Mouse (Mus musculus): ENCODE results near the gene Cpeb1. TPM values are rescaled to one million over a fixed set of nuclear protein-coding genes. Genes with fewer than 3 reads are reported as not detected.

The Cpeb1 gene
- polyA plus RNA-seq, 1 experiment from 2014 or later, result 0.07 TPM

DNA sequence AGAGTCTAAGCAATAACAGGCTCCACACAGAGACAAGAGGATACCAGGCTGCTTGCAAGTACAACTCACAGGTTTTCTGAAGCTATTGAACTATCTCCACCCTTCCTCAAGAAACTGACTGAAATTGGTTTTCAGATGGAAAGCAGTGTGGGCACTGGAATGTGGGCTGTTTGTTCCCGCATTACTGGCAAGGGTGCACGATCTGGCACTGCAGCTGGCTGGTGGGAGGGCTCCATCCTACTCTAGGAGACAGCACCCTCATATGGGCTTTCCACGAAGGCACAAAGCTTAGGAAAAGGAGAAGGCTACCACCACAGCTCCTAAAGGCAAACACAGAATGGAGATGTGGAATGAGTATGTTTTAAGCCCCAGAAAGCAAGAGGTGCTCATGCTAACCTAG, 85.5 kb downstream of the Cpeb1 start:
- 39% methylated on average over 3 of the region's 3 CpGs for WGBS (ENCODE audit: insufficient replicate concordance)
- Histone ChIP-seq H3K9ac (no peak overlapping the region), H3K4me3 (replicated peaks) (no peak overlapping the region), H3K27ac (replicated peaks) (no peak overlapping the region), H3K4me2 (no peak overlapping the region), H3K9me3 (replicated peaks) (no peaks in the 10 kb centered on the region), H3K4me1 (replicated peaks) (no peaks in the 10 kb centered on the region), H3K27me3 (peaks cover 12% of the 10 kb centered on the region; the same call in 1 of the 2 replicates), H3K36me3 (replicated peaks) (no peaks in the 10 kb centered on the region)
- no peak for ATAC-seq (ENCODE audit: insufficient read depth)

GRCm38 (mm10) chr7:81367946-81368345, 87.3 kb downstream of the Cpeb1 start:
- Histone ChIP-seq H3K4me1 (replicated peaks) (no peaks in the 10 kb centered on the region), H3K9me3 (replicated peaks) (no peaks in the 10 kb centered on the region), H3K27ac (replicated peaks) (no peak overlapping the region), H3K27me3 (peaks cover 10% of the 10 kb centered on the region; the same call in 1 of the 2 replicates), H3K4me2 (no peak overlapping the region), H3K36me3 (replicated peaks) (no peaks in the 10 kb centered on the region), H3K4me3 (replicated peaks) (no peak overlapping the region), H3K9ac (no peak overlapping the region)
- 50% methylated on average over 3 of the region's 3 CpGs for WGBS (ENCODE audit: insufficient replicate concordance)
- ATAC-seq (ENCODE audit: insufficient read depth), result no peak

DNA sequence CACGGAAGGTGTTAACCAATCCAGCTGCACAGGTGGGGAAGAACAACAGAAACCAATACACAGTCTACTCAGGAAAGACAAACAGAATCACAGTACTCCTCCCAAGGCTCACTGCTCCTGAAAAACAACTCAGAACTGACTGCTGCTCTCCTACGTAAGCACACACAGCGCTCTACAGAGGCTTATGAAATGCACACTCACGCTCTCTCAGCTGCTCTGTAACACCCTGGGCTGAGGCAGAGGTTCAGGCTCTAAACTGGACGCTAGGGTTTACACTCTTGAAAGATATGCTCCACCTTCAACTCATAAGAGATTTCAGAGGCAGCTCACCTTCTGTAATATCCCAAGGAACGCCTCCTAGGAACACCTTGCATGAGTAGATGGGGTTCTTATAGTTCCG, 98.3 kb downstream of the Cpeb1 start:
- 60% methylated on average over 7 of the region's 7 CpGs for WGBS (ENCODE audit: insufficient replicate concordance)
- no peak for ATAC-seq (ENCODE audit: insufficient read depth)
- H3K36me3 ChIP-seq (replicated peaks), result no peaks in the 10 kb centered on the region

GRCm38 (mm10) chr7:81356360-81356759, 98.9 kb downstream of the Cpeb1 start:
- ATAC-seq (ENCODE audit: insufficient read depth), result no peak
- Histone ChIP-seq H3K4me1 (replicated peaks) (no peaks in the 10 kb centered on the region), H3K36me3 (replicated peaks) (no peaks in the 10 kb centered on the region), H3K9me3 (replicated peaks) (no peaks in the 10 kb centered on the region), H3K27me3 (0 out of 2 replicates have a peak, but pooled peaks cover 24% of the 10 kb centered on the region), H3K27ac (replicated peaks) (no peak overlapping the region), H3K4me3 (replicated peaks) (no peak overlapping the region), H3K4me2 (no peak overlapping the region), H3K9ac (no peak overlapping the region)
- 52% methylated on average over 1 of the region's 1 CpGs for WGBS (ENCODE audit: insufficient replicate concordance)

More for the DNA sequence above, 98.3 kb downstream of the Cpeb1 start:
- H3K9me3 ChIP-seq (replicated peaks), result no peaks in the 10 kb centered on the region
- H3K4me1 ChIP-seq (replicated peaks), result no peaks in the 10 kb centered on the region
- H3K4me3 ChIP-seq (replicated peaks), result no peak overlapping the region
- H3K4me2 ChIP-seq, result no peak overlapping the region
- H3K27me3 ChIP-seq, result 0 out of 2 replicates have a peak, but pooled peaks cover 24% of the 10 kb centered on the region
- H3K27ac ChIP-seq (replicated peaks), result no peak overlapping the region
- no peak overlapping the region for H3K9ac ChIP-seq

- no peak for ATAC-seq (ENCODE audit: insufficient read depth)
- Histone ChIP-seq H3K4me2 (no peak overlapping the region), H3K9me3 (replicated peaks) (no peaks in the 10 kb centered on the region), H3K4me1 (replicated peaks) (no peaks in the 10 kb centered on the region), H3K4me3 (replicated peaks) (no peak overlapping the region), H3K27me3 (0 out of 2 replicates have a peak, but pooled peaks cover 24% of the 10 kb centered on the region), H3K27ac (replicated peaks) (no peak overlapping the region), H3K9ac (no peak overlapping the region), H3K36me3 (replicated peaks) (no peaks in the 10 kb centered on the region)
- 67% methylated on average over 7 of the region's 7 CpGs for WGBS (ENCODE audit: insufficient replicate concordance)
Measured at GRCm38 (mm10) chr7:81355746-81356145, 99.5 kb downstream of the Cpeb1 start.

GRCm38 (mm10) chr7:81351826-81352225, 103.4 kb downstream of the Cpeb1 start:
- H3K27me3 ChIP-seq, result peaks cover 13% of the 10 kb centered on the region; the same call in 1 of the 2 replicates
- no peaks in the 10 kb centered on the region for H3K4me1 ChIP-seq (replicated peaks)
- no peak overlapping the region for H3K9ac ChIP-seq
- no peak overlapping the region for H3K4me3 ChIP-seq (replicated peaks)
- H3K9me3 ChIP-seq (replicated peaks), result no peaks in the 10 kb centered on the region
- ATAC-seq (ENCODE audit: insufficient read depth), result no peak
- 71% methylated on average over 4 of the region's 4 CpGs for WGBS (ENCODE audit: insufficient replicate concordance)
- H3K27ac ChIP-seq (replicated peaks), result no peak overlapping the region
- H3K36me3 ChIP-seq (replicated peaks), result no peaks in the 10 kb centered on the region
- H3K4me2 ChIP-seq, result no peak overlapping the region

- Histone ChIP-seq H3K27ac (replicated peaks) (no peak overlapping the region), H3K4me3 (replicated peaks) (no peak overlapping the region), H3K9ac (no peak overlapping the region), H3K9me3 (replicated peaks) (no peaks in the 10 kb centered on the region), H3K27me3 (no peaks in the 10 kb centered on the region; the same call in 1 of the 2 replicates), H3K4me1 (replicated peaks) (peaks cover 15% of the 10 kb centered on the region), H3K4me2 (no peak overlapping the region), H3K36me3 (replicated peaks) (peaks cover 9% of the 10 kb centered on the region)
- WGBS (ENCODE audit: insufficient replicate concordance), result 61% methylated on average over 7 of the region's 7 CpGs
- no peak for ATAC-seq (ENCODE audit: insufficient read depth)
Measured at GRCm38 (mm10) chr7:81348206-81348605, 107.1 kb downstream of the Cpeb1 start.

- peaks cover 21% of the 10 kb centered on the region for H3K4me1 ChIP-seq (replicated peaks)
- H3K4me3 ChIP-seq (replicated peaks), result peak overlapping the region; percentile 74
- peak overlapping the region; percentile 58 for H3K9ac ChIP-seq
- 57% methylated on average over 15 of the region's 15 CpGs for WGBS (ENCODE audit: insufficient replicate concordance)
- H3K9me3 ChIP-seq (replicated peaks), result no peaks in the 10 kb centered on the region
- H3K27ac ChIP-seq (replicated peaks), result peak overlapping the region; percentile 53; the same call in 1 of the 2 replicates
- H3K4me2 ChIP-seq, result peak overlapping the region; percentile 76
- H3K27me3 ChIP-seq, result no peaks in the 10 kb centered on the region; the same call in 1 of the 2 replicates
- no peak for ATAC-seq (ENCODE audit: insufficient read depth)
- H3K36me3 ChIP-seq (replicated peaks), result peaks cover 35% of the 10 kb centered on the region
Measured at GRCm38 (mm10) chr7:81345447-81346170, 109.7 kb downstream of the Cpeb1 start.

DNA sequence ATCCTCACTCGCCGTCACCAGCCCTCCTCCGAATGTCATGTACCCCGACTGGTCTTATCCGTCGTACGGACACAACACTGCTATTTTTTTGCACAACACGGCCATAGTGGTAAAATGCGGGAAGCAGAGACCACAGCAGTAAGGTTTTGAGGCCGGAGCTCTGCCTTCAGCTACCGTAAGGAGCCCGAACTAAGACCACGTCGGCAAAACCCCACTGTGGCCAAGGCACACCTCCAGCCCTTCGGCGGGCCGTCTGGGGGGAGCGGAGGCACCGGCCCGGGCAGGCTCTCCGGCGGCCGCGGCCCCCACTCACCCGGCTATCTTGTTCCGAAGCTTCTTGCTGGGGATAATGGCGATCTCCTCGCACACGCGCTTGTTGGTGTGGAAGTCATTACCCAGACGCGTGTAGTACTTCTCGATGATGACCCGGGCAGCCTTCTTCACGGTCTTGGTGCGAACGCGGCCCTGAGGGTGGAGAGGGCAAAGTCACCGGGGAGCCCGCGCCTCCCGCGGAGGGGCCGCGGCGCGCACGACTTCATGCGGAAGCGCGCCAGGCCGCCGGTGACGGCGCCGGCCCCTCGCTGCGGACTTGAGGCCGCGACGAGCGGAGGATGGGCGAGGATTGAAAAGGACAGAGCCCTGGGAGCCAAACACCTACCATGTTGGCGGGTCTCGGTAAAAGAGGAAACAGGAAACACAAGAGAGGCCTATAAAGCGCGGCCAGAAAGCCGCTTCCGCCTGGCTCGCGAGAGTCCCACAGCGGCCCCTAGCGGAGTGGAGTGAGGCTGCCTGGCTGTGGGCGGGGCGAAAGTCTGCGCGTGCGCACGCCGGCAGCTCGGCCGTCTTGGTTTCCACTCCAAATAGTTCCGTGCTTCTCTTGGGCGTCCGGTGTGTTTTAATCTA, 110.5 kb downstream of the Cpeb1 start, which contains the start of gene Rps17:
Gene Rps17 (minus strand): TSS at position 711 of the 903 bp plus-strand sequence.
- Histone ChIP-seq H3K36me3 (replicated peaks) (peaks cover 44% of the 10 kb centered on the region), H3K4me2 (peak within 1 kb of the TSS; percentile 76), H3K27me3 (no peaks in the 10 kb centered on the region; the same call in 1 of the 2 replicates), H3K9ac (peak within 1 kb of the TSS; percentile 81), H3K27ac (replicated peaks) (peak within 1 kb of the TSS; percentile 72), H3K9me3 (replicated peaks) (no peaks in the 10 kb centered on the region), H3K4me1 (replicated peaks) (peaks cover 21% of the 10 kb centered on the region), H3K4me3 (replicated peaks) (peak within 1 kb of the TSS; percentile 74)
- peak; percentile 83 for ATAC-seq (ENCODE audit: insufficient read depth)
- WGBS (ENCODE audit: insufficient replicate concordance), result under 1% methylated on average over 85 of the region's 85 CpGs

- Histone ChIP-seq H3K4me1 (replicated peaks) (peaks cover 21% of the 10 kb centered on the region), H3K4me3 (replicated peaks) (peak overlapping the region; percentile 74), H3K9ac (peak overlapping the region; percentile 81), H3K9me3 (replicated peaks) (no peaks in the 10 kb centered on the region), H3K27ac (replicated peaks) (peak overlapping the region; percentile 72), H3K36me3 (replicated peaks) (peaks cover 53% of the 10 kb centered on the region), H3K4me2 (peak overlapping the region; percentile 76), H3K27me3 (no peaks in the 10 kb centered on the region; the same call in 1 of the 2 replicates)
- WGBS (ENCODE audit: insufficient replicate concordance), result 4% methylated on average over 10 of the region's 10 CpGs
- ATAC-seq (ENCODE audit: insufficient read depth), result no peak
Measured at GRCm38 (mm10) chr7:81343831-81344230, 111.4 kb downstream of the Cpeb1 start.

GRCm38 (mm10) chr7:81343316-81343715, 111.9 kb downstream of the Cpeb1 start:
- Histone ChIP-seq H3K27me3 (no peaks in the 10 kb centered on the region; the same call in 1 of the 2 replicates), H3K27ac (replicated peaks) (peak overlapping the region; percentile 72), H3K4me3 (replicated peaks) (peak overlapping the region; percentile 74), H3K36me3 (replicated peaks) (peaks cover 58% of the 10 kb centered on the region), H3K4me2 (peak overlapping the region; percentile 76), H3K9ac (peak overlapping the region; percentile 81), H3K9me3 (replicated peaks) (no peaks in the 10 kb centered on the region), H3K4me1 (replicated peaks) (peaks cover 21% of the 10 kb centered on the region)
- ATAC-seq (ENCODE audit: insufficient read depth), result no peak
- WGBS (ENCODE audit: insufficient replicate concordance), result 10% methylated on average over 8 of the region's 8 CpGs
